Mouse (Mus musculus) frontal cortex, postnatal 14 days (tissue): Measurements from ENCODE around the gene Qrfpr.
A peak's percentile ranks its signal among the peaks of the same experiment; 100 is the strongest.

Experiments
- DNase-seq, 2 experiments: peaks; one replicate each; pipeline ENCODE4 v3.0.0; 2022; ENCODE audit warnings: low spot score in 2 of 2

Qrfpr gene

GRCm38 (mm10) chr3:36221743-36222682 lies at the start of gene Qrfpr:
Gene Qrfpr, minus strand, starts transcription at chr3:36222313.
- peak in 1 of 2 experiments; percentile 44 for DNase-seq

- DNase-seq = no peak
Observed at GRCm38 (mm10) chr3:36263873-36264272, 41.8 kb upstream of the Qrfpr start.

- DNase-seq = no peak
Observed at GRCm38 (mm10) chr3:36263265-36263664, 41.2 kb upstream of the Qrfpr start.

- DNase-seq = no peak
Observed at GRCm38 (mm10) chr3:36250585-36250984, 28.5 kb upstream of the Qrfpr start.

GRCm38 (mm10) chr3:36248446-36248845 lies 26.3 kb upstream of the Qrfpr start:
- no peak for DNase-seq

- no peak for DNase-seq
Observed at GRCm38 (mm10) chr3:36229941-36230340, 7.8 kb upstream of the Qrfpr start.

GRCm38 (mm10) chr3:36227246-36227645 lies 5.1 kb upstream of the Qrfpr start:
- DNase-seq = no peak

DNA sequence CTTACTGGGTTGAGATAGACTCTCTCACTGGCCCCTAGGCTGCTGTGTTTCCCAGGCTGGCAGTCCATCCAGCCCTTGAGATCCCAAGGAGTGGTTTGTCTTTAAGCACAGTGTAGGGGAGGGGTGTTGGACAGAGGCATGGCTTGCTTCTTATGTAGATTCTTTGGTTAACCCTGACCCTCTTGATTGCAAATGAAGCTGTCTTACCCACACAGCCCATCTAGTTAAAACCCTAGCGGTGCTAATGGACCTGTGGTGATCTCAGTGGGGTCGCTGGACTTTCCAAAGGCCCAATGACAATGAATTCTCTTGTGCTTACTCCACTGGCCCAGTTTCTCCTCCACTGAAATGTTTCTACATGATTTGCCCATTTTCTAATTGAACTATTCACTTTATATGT lies 1.2 kb upstream of the Qrfpr start:
- DNase-seq = no peak

- no peak for DNase-seq
Observed at GRCm38 (mm10) chr3:36212758-36213157, 9.4 kb downstream of the Qrfpr start.

- no peak for DNase-seq
Observed at GRCm38 (mm10) chr3:36210939-36211338, 11.2 kb downstream of the Qrfpr start.

- peak; percentile 17 to 34 for DNase-seq
Observed at GRCm38 (mm10) chr3:36209776-36210555, 12.1 kb downstream of the Qrfpr start.

DNA sequence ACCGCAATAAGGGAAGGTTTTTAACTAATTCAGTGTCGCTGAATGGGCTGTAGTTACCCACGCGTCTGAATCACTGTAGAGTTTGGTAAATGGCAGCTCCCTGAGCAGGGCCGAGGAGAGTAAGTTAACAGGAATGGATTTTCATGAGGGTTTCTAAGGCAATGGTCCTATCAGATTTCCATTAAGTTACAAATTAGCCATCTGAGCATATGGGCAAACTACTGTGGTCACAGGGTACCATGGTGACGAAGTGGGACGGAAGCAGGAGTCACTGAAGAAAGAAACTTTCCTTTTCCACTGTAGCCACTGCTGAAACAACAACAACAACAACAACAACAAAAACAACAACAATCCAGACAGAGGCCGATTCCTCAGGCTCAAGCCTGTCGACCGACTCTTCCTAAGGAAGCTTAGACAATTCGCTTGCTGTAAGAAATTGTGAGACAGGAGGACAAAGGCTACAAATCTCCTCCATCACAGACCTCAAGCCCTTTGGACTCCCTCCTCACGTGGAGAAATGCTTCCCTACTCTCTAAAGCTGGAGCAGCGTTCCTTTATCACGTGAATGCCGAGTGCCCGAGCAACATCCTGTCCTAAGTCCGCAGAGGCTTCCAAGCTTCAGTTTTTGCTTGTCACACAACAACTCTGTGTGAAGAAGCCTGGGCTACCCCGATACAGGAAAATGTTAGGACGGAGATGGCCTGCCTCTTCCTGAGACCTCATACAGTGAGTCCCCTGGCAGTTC lies 14.4 kb downstream of the Qrfpr start:
- no peak for DNase-seq

- DNase-seq = no peak
Observed at GRCm38 (mm10) chr3:36202932-36203331, 19.2 kb downstream of the Qrfpr start.

DNA sequence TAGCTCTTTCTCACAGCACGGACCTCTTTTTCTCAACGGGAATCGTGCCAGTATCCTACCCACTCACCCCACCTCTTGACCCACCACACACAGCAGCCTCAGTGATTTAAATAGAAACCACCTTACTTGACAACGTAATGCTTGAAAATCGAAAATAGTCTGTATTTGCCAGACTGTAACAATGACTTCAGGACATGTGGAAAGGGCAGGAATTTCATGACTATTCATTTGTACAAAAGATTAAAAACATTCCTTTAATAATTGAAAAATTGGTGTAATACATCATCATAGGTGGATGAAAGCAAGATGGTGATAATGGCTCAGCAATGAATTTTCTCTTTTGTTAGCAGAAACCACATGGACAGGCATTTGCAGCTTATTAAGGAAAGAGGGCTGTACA lies 21.0 kb downstream of the Qrfpr start:
- DNase-seq = no peak

GRCm38 (mm10) chr3:36189243-36189642 lies 32.9 kb downstream of the Qrfpr start:
- DNase-seq = no peak

GRCm38 (mm10) chr3:36186510-36186909 lies 35.6 kb downstream of the Qrfpr start:
- DNase-seq = no peak

- peak in 1 of 2 experiments; percentile 58 for DNase-seq
Observed at GRCm38 (mm10) chr3:36181519-36181918, 40.6 kb downstream of the Qrfpr start.

GRCm38 (mm10) chr3:36173761-36174160 lies 48.4 kb downstream of the Qrfpr start:
- no peak for DNase-seq

DNA sequence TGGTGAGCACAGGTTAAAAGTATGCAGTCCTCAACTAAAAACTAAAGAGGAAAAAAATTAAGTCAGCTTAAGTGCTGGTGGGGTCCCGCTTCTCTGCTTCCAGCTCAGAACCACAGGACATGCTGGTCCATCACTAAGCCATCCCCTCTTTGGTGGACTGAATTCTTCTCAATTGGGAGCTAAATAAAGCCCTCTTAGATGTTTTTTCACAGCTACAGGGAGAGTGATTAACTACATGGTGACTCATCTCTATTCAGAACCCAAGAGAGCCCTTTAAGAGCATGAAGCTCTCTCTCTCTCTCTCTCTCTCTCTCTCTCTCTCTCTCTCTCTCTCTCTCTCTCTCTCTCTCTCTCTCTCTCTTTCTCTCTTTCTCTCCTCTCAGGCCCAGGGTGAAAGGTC lies 50.8 kb downstream of the Qrfpr start:
- DNase-seq = no peak

DNA sequence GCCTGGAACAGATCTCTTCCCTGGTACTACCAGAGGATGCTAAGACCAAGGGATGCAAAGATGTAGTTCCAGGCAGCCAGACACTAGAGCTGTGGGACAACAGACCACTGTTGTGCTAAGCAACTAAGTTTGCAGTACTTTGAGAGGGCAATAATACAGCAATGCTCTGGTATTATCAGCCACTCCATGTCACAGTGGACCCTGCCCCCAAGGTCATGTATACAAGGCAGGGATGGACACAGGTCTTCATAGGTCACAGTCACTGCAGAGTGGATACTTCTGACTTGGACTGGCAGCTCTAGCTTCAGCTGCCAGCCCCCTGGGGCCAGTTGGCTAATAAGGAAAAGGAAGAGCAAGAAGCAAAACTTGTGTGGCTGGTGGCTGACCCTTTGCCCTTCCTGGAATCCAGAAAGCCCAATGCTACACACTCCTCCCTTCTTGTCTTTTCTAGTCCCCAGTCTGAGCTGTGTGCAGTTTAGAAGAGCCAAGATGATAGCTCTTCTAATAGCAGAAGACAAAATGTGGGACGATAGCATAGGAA lies 51.4 kb downstream of the Qrfpr start:
- DNase-seq = no peak

DNA sequence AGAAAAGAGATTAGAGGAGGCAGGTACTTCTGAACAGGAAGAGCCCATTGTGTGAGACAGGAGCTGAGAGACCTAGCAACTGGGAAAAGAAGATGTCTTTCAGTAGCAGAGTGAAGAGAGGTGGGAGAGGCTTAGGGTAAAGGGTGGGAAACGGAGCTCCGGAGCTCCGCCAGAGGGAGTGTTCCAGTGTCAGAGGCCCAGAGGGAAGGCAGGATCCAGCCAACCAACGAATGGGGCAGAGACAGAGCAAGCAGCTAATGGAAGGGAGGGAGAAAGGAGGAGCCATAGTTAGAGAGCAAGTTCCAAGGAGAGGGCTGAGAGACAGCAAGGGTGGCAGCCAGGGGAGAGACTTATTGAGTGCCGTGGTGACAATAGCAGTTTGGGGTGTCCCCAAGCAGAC lies 66.8 kb downstream of the Qrfpr start:
- no peak for DNase-seq
